Mouse (Mus musculus) G1E-ER4 (cell line): ENCODE results near the gene Rs1. TPM values are rescaled to one million over a fixed set of nuclear protein-coding genes. Genes with fewer than 3 reads are reported as not detected.
A peak's percentile ranks its signal among the peaks of the same experiment; 100 is the strongest.

Experiments used
- GATA1 ChIP-seq: IDR thresholded peaks from one replicate; pipeline ENCODE4 v1.8.0; 2012; ENCODE audit warnings: low read length, inconsistent platforms
- polyA plus RNA-seq: library from polyadenylated mRNA; stranded (reverse); fragments of >175 nt; gene quantifications from 2 replicates; pipeline ENCODE4 v1.2.3, GENCODE M21; 2012

The Rs1 gene
- polyA plus RNA-seq, result not detected in 2 replicates

DNA sequence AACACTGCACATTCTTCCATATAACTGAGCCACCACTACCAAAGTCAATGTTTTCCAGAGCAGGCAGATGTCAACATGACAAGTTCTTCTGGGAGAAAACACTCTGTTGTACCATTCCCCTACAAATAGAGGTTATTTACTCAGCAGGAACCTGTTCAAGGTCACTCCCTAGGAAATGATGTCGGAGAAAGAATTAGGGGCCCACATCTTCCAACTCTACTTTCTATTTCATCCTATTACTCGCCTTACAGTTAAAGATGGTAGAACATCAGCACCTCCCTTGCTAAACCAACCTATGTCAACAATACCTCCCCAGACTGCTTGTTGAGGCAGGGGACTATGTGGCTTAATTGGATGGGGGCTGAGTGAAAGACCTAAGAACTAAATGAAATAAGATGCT, at the start of gene Rs1:
Rs1 (plus strand) TSS at position 301 of the 400 bp plus-strand sequence.
- TF ChIP-seq GATA1, result no peak

DNA sequence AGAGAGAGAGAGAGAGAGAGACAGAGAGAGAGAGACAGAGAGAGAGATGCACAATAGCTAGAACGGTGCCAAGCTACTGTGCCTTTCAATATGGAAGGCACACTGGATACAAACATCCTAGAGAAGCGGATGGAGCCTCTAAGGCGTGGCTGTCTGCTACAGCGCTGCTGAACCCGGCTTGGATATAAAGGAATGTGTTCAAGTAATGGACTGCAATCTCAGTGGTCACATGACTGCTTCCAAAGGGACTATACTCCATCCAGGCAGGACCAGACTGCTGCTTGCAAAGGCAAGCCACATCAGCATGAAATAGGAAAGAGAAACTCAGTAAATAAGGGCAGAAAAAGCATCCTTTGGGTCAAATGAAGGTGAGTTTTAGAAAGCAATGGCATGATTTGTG, 32.2 kb upstream of the Rs1 start, which contains the start of gene Ppef1:
Ppef1 (minus strand) TSS at position 116 of the 400 bp plus-strand sequence.
- TF ChIP-seq GATA1, result no peak

DNA sequence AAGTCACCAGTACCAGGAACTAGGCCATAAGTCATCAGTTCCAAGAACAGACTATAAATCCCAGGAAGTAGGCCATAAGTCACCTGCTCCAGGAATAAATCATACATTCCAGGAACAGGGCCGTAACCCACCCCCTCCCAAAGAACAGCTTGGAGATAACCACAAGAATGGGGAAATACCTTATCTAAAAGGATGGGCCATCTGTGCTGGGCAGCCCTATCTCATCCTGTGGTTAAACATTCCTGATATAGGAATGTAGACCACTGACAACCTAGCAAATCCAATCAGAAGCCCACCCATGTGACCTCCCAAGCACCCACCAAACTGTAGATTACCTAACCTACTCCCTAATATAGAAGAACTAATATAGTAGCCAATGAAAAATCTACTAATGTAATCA, 22.4 kb upstream of the Rs1 start:
- TF ChIP-seq GATA1, result peak; percentile 23

GRCm38 (mm10) chrX:160748653-160749052, 19.2 kb upstream of the Rs1 start:
- no peak for TF ChIP-seq GATA1

DNA sequence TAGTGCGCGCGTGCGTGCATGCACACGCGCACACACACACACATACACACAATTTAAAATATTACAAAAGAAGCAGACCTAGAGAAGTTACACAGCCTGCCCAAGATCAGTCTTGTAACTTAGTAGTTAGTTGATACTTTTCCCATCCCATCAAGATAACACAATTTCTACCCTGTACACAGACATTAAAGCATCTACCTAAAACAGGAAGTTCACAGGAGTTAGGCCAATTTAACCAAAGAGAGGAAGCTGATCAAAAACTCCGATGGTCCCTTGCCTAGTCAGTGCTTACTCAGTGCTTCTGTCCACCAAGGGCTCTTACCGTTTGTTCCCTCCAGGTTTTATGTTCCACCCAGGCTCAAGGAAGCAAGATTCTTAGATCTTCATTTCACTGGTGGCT, 17.0 kb upstream of the Rs1 start:
- TF ChIP-seq GATA1, result no peak

DNA sequence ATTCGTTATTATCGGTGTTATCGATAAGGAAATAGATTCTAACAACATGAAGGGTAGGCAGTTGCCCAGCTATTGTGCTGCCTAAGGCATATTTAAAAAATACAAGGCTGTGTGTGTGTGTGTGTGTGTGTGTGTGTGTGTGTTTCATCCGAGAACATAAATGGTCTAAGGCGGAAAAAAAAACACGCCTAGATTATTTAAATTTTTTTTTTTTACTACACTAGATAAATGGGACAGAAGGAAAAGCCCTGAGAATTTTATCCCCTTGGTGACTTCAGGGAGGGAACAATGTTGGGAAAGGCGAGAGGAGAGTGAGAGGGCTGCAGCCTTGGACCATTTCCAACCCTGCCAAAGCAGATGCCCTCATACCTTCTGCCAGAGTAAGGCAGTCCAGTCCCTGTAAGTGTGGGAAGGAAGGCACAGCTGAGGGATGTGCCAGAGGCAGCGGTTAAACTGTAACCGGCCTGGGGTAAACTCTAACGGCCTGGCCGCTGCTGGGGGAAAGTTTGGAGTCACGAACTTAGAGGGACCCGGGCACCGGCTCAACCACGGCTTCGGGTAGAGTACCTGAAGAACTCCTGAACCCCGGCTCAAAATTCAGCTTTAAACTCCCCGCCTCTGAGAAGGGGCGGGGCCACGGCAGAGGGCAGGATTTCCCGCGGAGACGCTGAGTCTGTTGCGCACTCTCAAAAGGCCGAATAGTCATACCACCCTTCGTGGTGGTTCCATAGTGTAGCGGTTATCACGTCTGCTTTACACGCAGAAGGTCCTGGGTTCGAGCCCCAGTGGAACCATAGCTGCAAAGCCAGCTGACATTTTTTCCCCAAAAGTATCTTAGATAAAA, 2.2 kb upstream of the Rs1 start:
- TF ChIP-seq GATA1, result no peak

DNA sequence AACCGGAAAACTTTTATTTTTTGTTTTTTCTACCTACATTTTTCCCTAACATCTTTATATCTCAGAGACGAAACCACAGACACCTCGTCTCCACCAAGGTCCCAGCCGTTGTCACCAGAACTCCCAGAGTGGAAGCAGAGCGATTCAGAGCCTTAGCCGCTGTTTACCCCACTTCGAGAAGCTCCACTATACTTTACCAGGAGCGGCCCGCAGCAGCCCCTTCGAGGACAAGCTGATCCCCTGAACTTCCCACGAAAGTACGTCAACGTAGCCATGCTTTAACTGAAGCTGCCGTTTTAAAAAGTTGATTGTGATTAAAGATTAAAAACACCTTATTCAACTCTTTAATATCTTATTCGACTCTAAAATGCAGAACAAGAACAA, 1.6 kb upstream of the Rs1 start:
- no peak for TF ChIP-seq GATA1

DNA sequence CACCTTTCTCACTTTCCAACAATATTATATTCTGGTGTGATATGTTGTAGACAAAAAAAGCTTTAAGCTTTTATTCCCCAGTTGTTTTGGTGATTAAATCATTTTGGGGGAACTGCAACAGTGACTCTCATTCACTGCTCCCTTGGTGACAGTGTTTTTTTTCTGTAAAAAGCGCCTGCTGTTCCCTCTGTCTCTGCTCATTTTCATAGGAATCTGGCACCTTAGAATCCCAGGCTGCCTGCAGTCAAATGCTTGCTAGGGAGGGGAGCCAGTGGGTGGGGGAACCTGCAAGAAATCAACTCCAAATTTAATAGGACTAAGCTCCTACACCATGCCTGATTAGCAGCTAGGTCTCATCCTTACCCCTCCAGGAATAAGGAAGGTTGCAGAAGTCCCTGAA, 5.2 kb downstream of the Rs1 start:
- no peak for TF ChIP-seq GATA1

- TF ChIP-seq GATA1, result no peak
Observed at GRCm38 (mm10) chrX:160782276-160782675, 14.5 kb downstream of the Rs1 start.

DNA sequence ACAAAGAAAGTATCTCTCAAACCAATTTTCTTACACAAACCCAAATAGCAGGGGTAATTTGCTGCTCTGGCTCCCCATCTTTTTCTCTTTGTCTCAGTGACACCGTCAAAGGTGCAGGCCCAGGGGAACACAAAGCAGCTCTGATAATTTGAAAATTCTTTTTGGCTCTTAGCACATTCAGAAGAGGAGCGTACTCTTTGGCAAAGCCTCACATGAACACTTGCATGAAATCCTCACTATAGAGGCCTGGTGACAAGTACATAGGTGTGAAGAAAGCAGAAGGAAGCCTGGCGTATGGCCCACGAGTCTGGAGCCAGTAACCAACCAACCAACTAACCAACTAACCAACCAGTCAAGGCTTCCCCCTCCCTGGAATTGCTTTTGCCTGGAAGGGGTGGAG, 27.1 kb downstream of the Rs1 start:
- no peak for TF ChIP-seq GATA1

DNA sequence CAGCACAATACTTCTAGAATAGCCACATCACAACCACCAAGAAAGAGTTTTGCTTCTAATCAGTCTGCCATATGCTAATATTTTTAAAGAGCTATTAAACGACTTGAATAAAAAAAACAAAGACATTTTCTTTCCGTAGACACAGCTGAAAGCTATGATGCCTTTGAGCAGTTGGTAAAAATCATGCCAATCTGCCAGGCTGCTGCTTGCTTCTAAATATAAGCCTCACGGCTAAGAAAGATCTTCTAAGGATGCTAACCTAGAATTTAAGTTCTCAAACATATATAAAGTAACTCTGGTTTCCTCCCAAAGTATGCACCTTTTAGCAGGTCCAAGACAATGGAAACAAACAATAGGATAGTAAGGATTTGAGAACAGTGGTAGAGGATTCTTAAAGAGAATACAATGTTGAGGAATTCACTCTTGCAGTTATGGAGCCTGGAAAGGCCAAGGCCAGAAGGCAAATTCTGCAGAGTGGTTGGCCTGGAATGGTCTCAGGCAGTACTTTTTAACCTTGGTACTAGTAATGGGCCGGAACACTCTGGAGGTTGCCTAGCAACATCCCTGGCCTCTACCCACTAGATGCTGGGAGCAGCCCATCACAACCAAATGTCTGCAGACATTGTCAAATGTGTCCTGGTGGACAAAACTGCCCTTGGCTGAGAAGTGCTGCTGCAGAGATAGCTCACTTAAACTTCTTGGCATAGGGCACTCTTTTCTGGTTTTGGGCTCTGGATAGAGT, 36.8 kb downstream of the Rs1 start:
- no peak for TF ChIP-seq GATA1

GRCm38 (mm10) chrX:160808226-160808625, 40.4 kb downstream of the Rs1 start:
- TF ChIP-seq GATA1, result no peak

Other genes with a start within 250 kb of the Rs1 start
- not detected in 2 replicates for gene Ppef1, start 32.2 kb upstream of the Rs1 start, polyA plus RNA-seq
- gene Gja6, start 139.0 kb downstream of the Rs1 start, polyA plus RNA-seq, result 0.23 and 0.27 TPM in 2 replicates
- gene Cdkl5, start 226.7 kb downstream of the Rs1 start, polyA plus RNA-seq, result 0.11 and 0.21 TPM in 2 replicates